Mouse (Mus musculus) granulocyte monocyte progenitor cell, adult 5-6 weeks (primary cell): ENCODE measurements around the gene Coil. TPM values are rescaled to one million over a fixed set of nuclear protein-coding genes. Genes with fewer than 3 reads are reported as not detected.
"Not testable (repeated sequence)": the region's sequence is repeated elsewhere in the genome, so short reads cannot be mapped to it uniquely, and the experiment has no call there.

Experiments
- ATAC-seq: replicated peaks from 2 replicates; pipeline ENCODE4 v1.8.0; 2016; ENCODE audit warnings: mild to moderate bottlenecking, moderate TSS enrichment, inconsistent platforms; ENCODE audit not compliant: poor library complexity, severe bottlenecking
- total RNA-seq, 2 experiments: library from RNA; stranded (forward) in 1 of 2; stranded (reverse) in 1 of 2; fragments of 200-712, 200-1000 nt in 1 of 2; fragments of >200 nt in 1 of 2; fragmentation: Nextera tagmentation in 1 of 2; gene quantifications; 2 replicates each; pipeline ENCODE4 v1.2.3; 2014 to 2017

The Coil gene
- total RNA-seq, 2 experiments from 2014 or later = 8.4 to 9.1 TPM

DNA sequence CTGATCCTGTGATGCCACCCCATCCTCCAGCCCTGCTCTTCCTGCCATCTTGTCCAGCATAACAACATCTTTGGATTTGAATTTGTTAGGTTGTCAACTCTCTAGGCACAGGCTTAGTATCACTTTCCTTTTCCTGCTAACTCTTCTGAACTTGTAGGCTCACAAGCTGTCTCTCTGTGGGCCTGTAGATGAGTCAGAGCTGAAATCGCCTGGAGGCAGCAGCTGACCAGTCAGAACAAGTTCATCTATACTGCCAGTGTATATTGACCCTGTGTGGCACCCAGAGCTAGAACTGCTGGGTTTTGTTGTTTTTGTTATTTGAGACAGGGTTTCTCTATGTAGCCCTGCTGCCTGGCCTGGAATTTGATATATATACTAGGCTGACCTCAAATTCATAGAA lies 61.1 kb downstream of the Coil start:
- ATAC-seq = no peak

GRCm38 (mm10) chr11:89034592-89034991 lies 64.5 kb downstream of the Coil start:
- no peak for ATAC-seq

GRCm38 (mm10) chr11:89035552-89035951 lies 65.5 kb downstream of the Coil start:
- peak; percentile 79 for ATAC-seq

DNA sequence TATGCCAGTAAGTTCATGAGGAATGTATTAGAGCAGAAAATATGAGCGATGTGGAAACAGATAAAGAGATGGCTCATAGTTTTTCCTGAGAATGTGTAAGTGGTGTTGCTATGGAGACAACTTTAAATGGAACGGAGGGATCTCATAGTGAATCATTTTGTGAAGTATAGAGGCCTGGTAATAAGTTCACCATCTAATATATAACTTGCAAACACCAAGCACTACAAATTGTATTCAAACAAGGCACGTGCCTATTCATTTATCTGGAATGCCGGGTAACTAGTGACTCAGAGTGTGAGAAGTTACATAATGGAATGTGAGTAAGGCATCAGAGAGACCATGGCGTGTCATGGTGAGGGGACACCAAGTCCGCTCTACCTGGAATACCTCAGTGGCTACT lies 68.4 kb downstream of the Coil start:
- ATAC-seq = no peak

DNA sequence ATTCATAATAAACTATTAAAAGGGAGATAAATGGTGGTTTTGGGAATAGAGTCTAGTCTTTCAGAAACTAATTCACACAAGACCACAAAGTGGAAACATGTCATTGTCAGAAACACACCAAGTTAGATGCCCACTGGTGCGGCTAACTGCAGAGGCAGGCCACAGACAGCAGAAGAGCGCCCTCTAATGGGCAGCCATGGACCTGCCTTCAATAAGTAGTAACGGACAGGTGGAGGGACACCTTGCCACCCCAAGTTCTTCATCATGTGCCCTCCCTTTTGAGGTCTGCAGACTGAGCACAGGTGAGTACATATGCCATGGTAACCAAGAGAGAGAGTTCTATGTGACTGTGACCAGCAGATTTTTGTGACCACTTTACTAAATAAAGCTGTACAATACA lies 69.3 kb downstream of the Coil start:
- peak; percentile 58 for ATAC-seq

DNA sequence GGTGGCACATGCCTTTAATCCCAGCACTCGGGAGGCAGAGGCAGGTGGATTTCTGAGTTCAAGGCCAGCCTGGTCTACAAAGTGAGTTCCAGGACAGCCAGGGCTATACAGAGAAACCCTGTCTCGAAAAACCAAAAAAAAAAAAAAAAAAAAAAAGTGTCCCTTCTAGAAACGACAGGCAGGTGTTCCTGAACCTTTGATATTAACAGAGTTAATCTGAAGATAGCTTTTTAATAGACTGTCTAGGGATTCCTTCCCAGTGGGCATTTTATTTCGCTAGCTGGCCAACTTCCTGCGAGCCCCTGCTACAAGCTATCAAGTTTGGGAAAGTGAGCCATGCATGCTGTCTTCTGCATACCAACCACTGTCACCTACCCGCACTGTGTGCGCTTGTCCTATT lies 71.0 kb downstream of the Coil start:
- ATAC-seq = not testable (repeated sequence)

Other genes starting within 250 kb of the Coil start
- 12.7 and 15.2 TPM in 2 replicates for gene Akap1, start 105.7 kb upstream of the Coil start, total RNA-seq (2014; fragmentation: Nextera tagmentation)
- 15.9 and 20.7 TPM in 2 replicates for gene Akap1, start 105.7 kb upstream of the Coil start, total RNA-seq (2017)
- gene Scpep1, start 14.8 kb upstream of the Coil start, total RNA-seq (2014; fragmentation: Nextera tagmentation) = 18.1 and 22.3 TPM in 2 replicates
- 11.5 and 13.4 TPM in 2 replicates for gene Scpep1, start 14.8 kb upstream of the Coil start, total RNA-seq (2017)
- not detected in 2 replicates for gene Elobl, start 3.3 kb upstream of the Coil start, total RNA-seq (2014; fragmentation: Nextera tagmentation)
- gene Elobl, start 3.3 kb upstream of the Coil start, total RNA-seq (2017) = not detected in 2 replicates
- gene Trim25, start 29.1 kb downstream of the Coil start, total RNA-seq (2014; fragmentation: Nextera tagmentation) = 26.9 and 32.2 TPM in 2 replicates
- gene Trim25, start 29.1 kb downstream of the Coil start, total RNA-seq (2017) = 14.0 and 18.4 TPM in 2 replicates
- 4.9 and 6.8 TPM in 2 replicates for gene Dgke, start 96.6 kb downstream of the Coil start, total RNA-seq (2014; fragmentation: Nextera tagmentation)
- gene Dgke, start 96.6 kb downstream of the Coil start, total RNA-seq (2017) = 5.0 and 7.3 TPM in 2 replicates
- gene Gm525, start 103.6 kb downstream of the Coil start, total RNA-seq (2014; fragmentation: Nextera tagmentation) = not detected in 2 replicates
- not detected in 2 replicates for gene Gm525, start 103.6 kb downstream of the Coil start, total RNA-seq (2017)